Mouse (Mus musculus): ENCODE results near the gene St6galnac3. TPM values are rescaled to one million over a fixed set of nuclear protein-coding genes. Genes with fewer than 3 reads are reported as not detected.
"Not testable (repeated sequence)": the region's sequence is repeated elsewhere in the genome, so short reads cannot be mapped to it uniquely, and the experiment has no call there.

St6galnac3 gene
- polyA plus RNA-seq, 1 experiment from 2014 or later: 27.2 TPM

DNA sequence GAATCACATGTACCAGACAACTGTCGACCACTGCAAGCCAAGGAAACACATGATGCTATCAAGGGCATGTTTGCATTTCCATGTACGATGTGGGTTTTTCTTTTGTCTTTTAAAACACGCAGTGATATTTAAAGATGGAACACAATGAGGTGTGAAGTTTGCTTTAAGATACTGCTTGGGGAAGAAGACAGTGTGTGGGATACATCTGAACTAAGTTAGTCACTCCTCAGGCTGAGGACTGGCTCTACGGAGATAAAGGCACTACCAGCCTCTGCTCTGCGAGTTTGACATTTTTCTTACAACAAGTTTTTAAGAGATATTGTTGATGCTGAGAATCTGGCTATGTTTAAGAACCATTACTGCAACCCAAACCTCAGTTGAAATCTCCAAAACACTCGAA, 316.6 kb downstream of the St6galnac3 start:
- no peak overlapping the region for H3K9ac ChIP-seq
- H3K27ac ChIP-seq (replicated peaks): no peak overlapping the region
- WGBS: 95% methylated on average over 6 of the region's 6 CpGs
- H3K4me1 ChIP-seq (replicated peaks): peaks cover 27% of the 10 kb centered on the region
- H3K4me3 ChIP-seq: no peak overlapping the region
- H3K27me3 ChIP-seq: peaks cover 20% of the 10 kb centered on the region
- H3K9me3 ChIP-seq: no peaks in the 10 kb centered on the region
- no peaks in the 10 kb centered on the region for H3K36me3 ChIP-seq
- H3K4me2 ChIP-seq: no peak overlapping the region
- ATAC-seq (ENCODE audit: low read depth): no peak

DNA sequence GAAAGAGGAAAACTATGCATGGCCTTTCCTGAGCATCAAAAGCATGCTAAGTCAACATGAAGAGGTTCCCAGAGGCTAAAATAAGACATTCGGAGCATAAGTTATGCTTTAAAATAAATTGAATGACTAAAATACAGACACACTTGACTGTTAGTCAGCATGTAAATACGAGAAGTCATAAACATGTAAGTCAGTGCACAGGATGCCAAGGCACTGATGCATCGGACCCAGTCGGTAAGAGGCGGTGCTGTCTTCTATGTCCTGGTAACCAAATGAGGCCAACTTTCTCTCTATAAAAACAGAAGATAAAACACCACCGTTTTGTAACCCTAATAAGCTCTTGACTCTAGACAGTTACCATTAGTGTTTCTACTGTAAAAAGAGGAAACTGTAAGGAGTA, 317.3 kb downstream of the St6galnac3 start:
- Histone ChIP-seq H3K27ac (replicated peaks) (no peak overlapping the region), H3K27me3 (peaks cover 20% of the 10 kb centered on the region), H3K36me3 (no peaks in the 10 kb centered on the region)

DNA sequence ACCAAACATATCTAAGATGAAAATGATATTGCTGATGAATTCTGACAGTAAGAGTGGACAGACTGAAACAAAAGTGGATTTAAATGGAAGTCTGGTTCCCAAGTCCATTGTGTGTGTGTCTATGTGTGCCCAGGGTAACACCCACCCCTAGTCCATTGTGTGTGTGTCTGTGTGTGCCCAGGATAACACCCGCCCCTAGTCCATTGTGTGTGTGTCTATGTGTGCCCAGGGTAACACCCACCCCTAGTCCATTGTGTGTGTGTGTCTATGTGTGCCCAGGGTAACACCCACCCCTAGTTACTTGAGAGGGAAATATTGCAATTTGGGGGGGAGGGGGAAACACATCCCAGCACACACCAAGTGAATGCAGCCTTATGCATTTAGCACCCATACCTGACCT, 318.1 kb downstream of the St6galnac3 start:
- ATAC-seq (ENCODE audit: low read depth): no peak
- peaks cover 19% of the 10 kb centered on the region for H3K27me3 ChIP-seq
- H3K4me1 ChIP-seq (replicated peaks): peaks cover 27% of the 10 kb centered on the region
- H3K4me2 ChIP-seq: no peak overlapping the region
- no peak overlapping the region for H3K4me3 ChIP-seq
- H3K36me3 ChIP-seq: no peaks in the 10 kb centered on the region
- H3K9me3 ChIP-seq: no peaks in the 10 kb centered on the region
- H3K27ac ChIP-seq (replicated peaks): no peak overlapping the region
- H3K9ac ChIP-seq: no peak overlapping the region
- WGBS: 90% methylated on average over 1 of the region's 1 CpGs

More for the DNA sequence above, 317.3 kb downstream of the St6galnac3 start:
- H3K4me3 ChIP-seq: no peak overlapping the region
- H3K4me2 ChIP-seq: no peak overlapping the region
- no peak overlapping the region for H3K9ac ChIP-seq
- H3K9me3 ChIP-seq: no peaks in the 10 kb centered on the region
- WGBS: 94% methylated on average over 6 of the region's 6 CpGs
- ATAC-seq (ENCODE audit: low read depth): no peak
- peaks cover 27% of the 10 kb centered on the region for H3K4me1 ChIP-seq (replicated peaks)

DNA sequence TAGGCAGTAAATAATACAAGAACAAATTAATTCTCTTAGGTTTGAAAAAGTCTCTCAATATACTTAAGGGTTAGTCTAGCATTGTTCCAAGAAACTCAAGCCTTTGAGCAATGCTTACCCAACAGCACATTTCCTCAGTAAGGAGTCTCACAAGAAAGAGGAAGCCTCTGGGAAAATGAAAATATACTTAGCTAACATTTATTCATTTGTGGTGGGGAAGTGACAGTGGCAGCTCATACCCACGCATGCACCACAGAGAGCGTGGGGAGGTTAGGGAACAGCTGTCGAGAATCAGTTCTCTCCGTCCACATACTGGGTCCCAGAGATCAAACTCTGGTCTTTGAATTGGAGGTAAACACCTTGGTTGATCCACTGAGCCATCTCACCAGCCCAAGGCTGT, 318.8 kb downstream of the St6galnac3 start:
- no peak overlapping the region for H3K27ac ChIP-seq (replicated peaks)
- WGBS: 87% methylated on average over 4 of the region's 4 CpGs

DNA sequence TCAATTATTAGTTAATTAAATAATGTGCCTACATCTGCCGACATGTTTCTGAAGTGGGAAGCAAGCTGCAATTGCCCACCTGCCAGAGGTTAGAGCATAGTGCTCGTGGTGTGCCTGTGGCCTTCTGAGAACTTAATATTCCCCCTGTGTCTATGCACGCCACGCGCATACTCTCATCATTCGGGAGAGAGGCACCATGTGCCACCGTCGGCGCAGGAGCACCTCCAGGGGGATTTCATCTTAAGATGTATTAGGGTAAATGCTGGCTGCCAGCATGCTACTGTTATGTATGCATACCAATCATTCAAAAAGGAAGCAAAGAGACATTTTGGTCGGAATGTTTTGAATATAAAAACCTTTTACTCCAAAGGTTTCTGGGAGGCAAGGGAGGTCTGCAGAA, 319.3 kb downstream of the St6galnac3 start:
- Histone ChIP-seq H3K27me3 (peaks cover 19% of the 10 kb centered on the region), H3K4me1 (replicated peaks) (peaks cover 27% of the 10 kb centered on the region), H3K4me3 (no peak overlapping the region), H3K9ac (no peak overlapping the region), H3K4me2 (no peak overlapping the region), H3K36me3 (no peaks in the 10 kb centered on the region), H3K27ac (replicated peaks) (no peak overlapping the region), H3K9me3 (no peaks in the 10 kb centered on the region)
- ATAC-seq (ENCODE audit: low read depth): no peak
- 49% methylated on average over 10 of the region's 10 CpGs for WGBS

More for the DNA sequence above, 318.8 kb downstream of the St6galnac3 start:
- no peaks in the 10 kb centered on the region for H3K9me3 ChIP-seq
- H3K4me1 ChIP-seq (replicated peaks): peaks cover 27% of the 10 kb centered on the region
- no peak overlapping the region for H3K4me3 ChIP-seq
- no peaks in the 10 kb centered on the region for H3K36me3 ChIP-seq
- no peak for ATAC-seq (ENCODE audit: low read depth)
- H3K27me3 ChIP-seq: peaks cover 19% of the 10 kb centered on the region
- H3K4me2 ChIP-seq: no peak overlapping the region
- H3K9ac ChIP-seq: no peak overlapping the region

DNA sequence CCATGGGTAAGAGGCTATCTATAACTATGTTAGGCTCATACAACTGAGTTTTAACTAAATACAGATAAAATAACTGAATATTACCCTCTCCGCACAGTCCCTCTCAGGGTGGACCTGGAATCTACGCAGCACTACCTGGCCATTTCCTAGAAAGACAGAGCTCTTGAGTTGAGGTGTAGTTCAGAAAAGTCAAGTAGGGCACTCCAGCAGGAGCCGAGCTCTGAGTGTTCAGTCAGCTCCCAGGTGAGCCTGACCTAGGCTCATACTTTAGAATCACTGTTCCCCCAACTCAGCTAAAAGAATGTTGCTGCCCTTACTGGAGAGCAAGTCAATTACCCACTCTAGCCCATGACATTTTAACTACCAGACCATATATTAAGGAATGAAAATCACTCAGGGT, 324.7 kb downstream of the St6galnac3 start:
- no peak for ATAC-seq (ENCODE audit: low read depth)
- Histone ChIP-seq H3K27me3 (peaks cover 19% of the 10 kb centered on the region), H3K36me3 (no peaks in the 10 kb centered on the region), H3K27ac (replicated peaks) (no peak overlapping the region), H3K4me1 (replicated peaks) (peaks cover 20% of the 10 kb centered on the region), H3K4me3 (no peak overlapping the region), H3K4me2 (no peak overlapping the region), H3K9ac (no peak overlapping the region), H3K9me3 (no peaks in the 10 kb centered on the region)
- WGBS: 92% methylated on average over 3 of the region's 3 CpGs

DNA sequence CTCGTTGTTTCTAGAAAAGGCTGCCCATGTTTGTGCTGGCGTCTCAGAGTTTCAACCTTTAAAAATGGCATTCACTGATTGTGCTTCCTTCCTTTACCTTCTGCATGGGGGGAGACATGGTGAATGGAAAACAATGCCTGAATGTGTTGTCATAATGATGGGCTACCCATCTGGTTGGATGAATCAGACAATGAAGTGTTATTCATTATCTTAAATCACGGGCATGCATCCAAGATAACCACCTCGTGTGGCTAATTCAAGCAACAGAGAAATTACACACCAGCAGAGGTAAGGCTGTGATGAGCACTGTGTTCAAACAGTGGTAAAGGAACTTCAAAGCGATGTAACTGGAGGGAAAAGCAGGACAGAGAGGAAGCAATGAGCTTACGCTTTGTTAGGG, 325.4 kb downstream of the St6galnac3 start:
- Histone ChIP-seq H3K4me2 (no peak overlapping the region), H3K27ac (replicated peaks) (no peak overlapping the region), H3K27me3 (peaks cover 17% of the 10 kb centered on the region), H3K4me3 (no peak overlapping the region), H3K4me1 (replicated peaks) (peaks cover 15% of the 10 kb centered on the region; the same call in 1 of the 2 replicates), H3K9ac (no peak overlapping the region), H3K9me3 (no peaks in the 10 kb centered on the region), H3K36me3 (no peaks in the 10 kb centered on the region)
- ATAC-seq (ENCODE audit: low read depth): no peak
- 73% methylated on average over 6 of the region's 6 CpGs for WGBS

DNA sequence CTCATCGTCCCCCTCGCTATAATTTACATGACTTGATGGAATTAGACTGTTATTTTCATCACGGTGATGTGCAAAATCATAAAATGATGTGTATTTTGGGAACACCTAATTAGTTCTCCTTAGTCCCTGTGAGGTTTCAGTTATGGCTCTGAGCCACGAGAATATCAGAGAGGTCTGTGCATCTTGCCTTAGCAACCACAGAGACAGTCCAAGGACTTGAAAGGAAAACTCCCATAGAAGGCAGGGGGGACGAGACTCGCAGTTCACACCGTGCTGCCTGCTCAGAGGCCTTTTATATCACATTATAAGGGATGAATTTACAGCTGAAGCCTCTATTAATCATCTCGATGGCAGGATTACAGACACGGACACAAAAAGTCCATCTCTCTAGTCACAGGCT, 327.2 kb downstream of the St6galnac3 start:
- 50% methylated on average over 9 of the region's 9 CpGs for WGBS
- H3K27ac ChIP-seq (replicated peaks): no peak overlapping the region
- H3K9me3 ChIP-seq: no peaks in the 10 kb centered on the region
- no peaks in the 10 kb centered on the region for H3K36me3 ChIP-seq
- 0 out of 2 replicates have a peak, but pooled peaks cover 5% of the 10 kb centered on the region for H3K27me3 ChIP-seq
- no peak overlapping the region for H3K4me2 ChIP-seq
- no peak for ATAC-seq (ENCODE audit: low read depth)
- H3K9ac ChIP-seq: no peak overlapping the region
- no peak overlapping the region for H3K4me3 ChIP-seq
- H3K4me1 ChIP-seq (replicated peaks): peaks cover 15% of the 10 kb centered on the region; the same call in 1 of the 2 replicates

DNA sequence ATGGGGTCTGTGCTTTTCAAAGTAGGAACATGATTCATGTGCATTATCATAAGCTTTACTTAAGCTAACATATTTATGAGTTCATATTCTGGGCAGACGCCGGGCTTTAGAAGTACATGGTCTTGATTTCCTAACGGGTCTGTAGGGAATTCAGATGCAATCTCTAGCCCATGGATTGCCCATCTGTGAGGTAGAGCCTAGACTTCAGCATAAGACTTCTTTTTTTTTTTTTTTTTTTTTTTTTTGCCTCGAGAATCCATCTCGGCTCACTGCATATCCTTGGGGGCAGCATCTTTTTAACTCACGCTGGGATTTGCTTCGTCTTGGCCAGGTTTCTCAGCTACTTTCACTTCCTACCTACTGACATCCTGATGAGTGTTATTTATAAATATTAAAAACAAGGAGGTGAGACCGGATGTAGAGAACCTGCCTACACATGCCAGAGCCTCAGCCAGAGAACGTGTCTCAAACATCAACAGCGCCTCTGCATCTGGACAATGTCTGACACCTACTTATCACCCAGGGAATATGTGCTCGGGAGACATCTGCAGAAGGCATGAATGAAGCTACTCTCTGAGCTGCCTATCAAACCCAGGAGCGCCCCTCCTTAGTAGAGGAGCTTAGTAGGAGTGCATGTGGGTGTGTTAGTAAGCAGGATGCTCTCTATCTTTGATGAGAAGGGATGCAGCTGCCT, 328.5 kb downstream of the St6galnac3 start:
- Histone ChIP-seq H3K27ac (replicated peaks) (no peak overlapping the region), H3K4me2 (no peak overlapping the region), H3K4me1 (replicated peaks) (peaks cover 15% of the 10 kb centered on the region; the same call in 1 of the 2 replicates), H3K4me3 (no peak overlapping the region), H3K36me3 (no peaks in the 10 kb centered on the region), H3K9me3 (no peaks in the 10 kb centered on the region), H3K9ac (no peak overlapping the region), H3K27me3 (no peaks in the 10 kb centered on the region)
- 77% methylated on average over 12 of the region's 12 CpGs for WGBS
- ATAC-seq (ENCODE audit: low read depth): no peak

DNA sequence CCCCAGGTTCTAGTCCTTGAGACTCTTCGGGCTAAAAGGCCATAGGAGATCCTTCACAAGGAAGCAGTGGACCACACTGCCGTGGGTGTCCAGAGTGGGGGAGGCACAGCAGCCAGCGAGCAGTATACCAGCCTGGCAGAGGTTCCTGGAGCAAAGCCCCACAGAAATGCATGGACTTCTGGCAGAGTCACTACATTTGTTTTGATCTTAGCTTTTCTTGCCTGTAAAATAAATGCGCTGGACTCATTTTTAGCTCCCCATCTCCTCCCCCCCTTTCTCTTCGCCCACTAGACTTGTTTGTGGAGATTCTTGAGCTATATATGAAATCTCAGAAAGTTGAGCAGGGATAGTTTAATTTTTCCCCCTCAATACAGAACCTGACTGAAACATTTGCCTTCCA, 329.6 kb downstream of the St6galnac3 start:
- no peak overlapping the region for H3K27ac ChIP-seq (replicated peaks)
- no peak overlapping the region for H3K9ac ChIP-seq
- ATAC-seq (ENCODE audit: low read depth): no peak
- no peak overlapping the region for H3K4me3 ChIP-seq
- 94% methylated on average over 5 of the region's 5 CpGs for WGBS
- H3K36me3 ChIP-seq: no peaks in the 10 kb centered on the region
- H3K9me3 ChIP-seq: no peaks in the 10 kb centered on the region
- H3K27me3 ChIP-seq: no peaks in the 10 kb centered on the region
- no peak overlapping the region for H3K4me2 ChIP-seq
- peaks cover 19% of the 10 kb centered on the region; the same call in 1 of the 2 replicates for H3K4me1 ChIP-seq (replicated peaks)

DNA sequence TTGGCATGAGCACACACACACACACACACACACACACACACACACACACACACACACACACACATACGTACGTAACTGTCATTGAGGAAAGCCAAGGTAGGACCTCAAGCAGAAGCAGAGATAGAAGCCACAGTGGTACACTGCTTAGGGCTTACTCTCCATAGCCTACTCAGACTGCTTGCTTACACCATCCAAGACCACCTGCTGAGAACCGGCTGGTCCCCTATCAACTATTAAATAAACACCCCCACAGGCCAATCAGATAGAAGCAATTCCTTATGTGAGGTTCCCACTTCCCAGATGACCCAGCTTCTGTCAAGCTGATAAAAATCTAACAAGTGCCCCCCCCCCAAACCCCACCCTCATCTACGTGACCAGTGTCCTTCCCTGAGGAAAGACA, 330.2 kb downstream of the St6galnac3 start:
- Histone ChIP-seq H3K4me2 (no peak overlapping the region), H3K4me1 (replicated peaks) (peaks cover 19% of the 10 kb centered on the region; the same call in 1 of the 2 replicates), H3K4me3 (no peak overlapping the region), H3K27me3 (no peaks in the 10 kb centered on the region), H3K27ac (replicated peaks) (no peak overlapping the region), H3K9me3 (no peaks in the 10 kb centered on the region), H3K9ac (no peak overlapping the region), H3K36me3 (no peaks in the 10 kb centered on the region)
- 96% methylated on average over 4 of the region's 4 CpGs for WGBS
- no peak for ATAC-seq (ENCODE audit: low read depth)

DNA sequence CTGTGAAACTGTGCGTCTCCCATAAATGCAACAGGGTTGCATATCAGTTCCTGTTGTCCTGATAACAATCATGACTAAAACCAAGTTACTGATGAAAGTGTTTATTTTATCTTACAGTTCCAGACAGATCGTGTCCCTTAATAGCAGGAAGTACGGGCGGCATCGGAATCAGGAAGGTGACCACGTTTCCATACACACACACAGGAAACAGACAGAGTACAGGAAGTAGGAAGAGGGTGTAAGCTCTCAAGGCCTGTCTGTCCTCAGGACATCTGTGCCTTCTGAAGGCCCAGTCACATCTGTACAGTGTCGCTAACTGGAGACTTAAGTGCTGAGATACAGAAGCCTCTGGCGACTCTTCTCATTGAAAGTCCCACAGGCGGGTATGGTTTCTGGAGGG, 330.8 kb downstream of the St6galnac3 start:
- 92% methylated on average over 9 of the region's 9 CpGs for WGBS
- Histone ChIP-seq H3K4me1 (replicated peaks) (peaks cover 19% of the 10 kb centered on the region; the same call in 1 of the 2 replicates), H3K27me3 (no peaks in the 10 kb centered on the region), H3K9ac (no peak overlapping the region), H3K4me3 (no peak overlapping the region), H3K27ac (replicated peaks) (no peak overlapping the region), H3K9me3 (no peaks in the 10 kb centered on the region), H3K4me2 (no peak overlapping the region), H3K36me3 (no peaks in the 10 kb centered on the region)
- no peak for ATAC-seq (ENCODE audit: low read depth)

DNA sequence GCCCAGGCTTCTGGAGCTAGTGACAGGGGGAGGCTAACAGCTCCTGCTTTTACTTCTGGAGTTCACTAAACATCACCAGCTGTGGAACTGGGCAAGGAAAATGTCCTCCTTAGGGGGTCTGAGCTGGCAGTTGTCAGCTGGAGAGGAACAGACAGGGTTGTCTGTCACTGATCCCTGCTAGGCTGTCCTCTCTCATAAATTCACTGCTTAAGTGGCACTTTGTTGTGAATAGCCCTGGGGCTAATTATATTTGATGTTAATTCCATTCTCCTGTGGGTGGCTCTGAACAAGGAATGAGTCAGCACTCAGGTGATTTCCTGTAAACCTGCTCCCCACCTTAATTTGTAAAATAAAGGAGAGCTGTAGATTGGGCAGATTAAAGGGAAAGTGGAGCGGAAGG, 333.5 kb downstream of the St6galnac3 start:
- not testable (repeated sequence) for ATAC-seq (ENCODE audit: low read depth)
- 50% methylated on average over 1 of the region's 1 CpGs for WGBS

More for the DNA sequence above, 333.5 kb downstream of the St6galnac3 start:
- not testable (repeated sequence) for H3K4me1 ChIP-seq (replicated peaks); H3K4me2 ChIP-seq; H3K36me3 ChIP-seq; H3K9ac ChIP-seq; H3K4me3 ChIP-seq; H3K27me3 ChIP-seq; H3K27ac ChIP-seq (replicated peaks); H3K9me3 ChIP-seq

All from neural tube, embryonic 13.5 days (tissue).